In the genomic region with DNA sequence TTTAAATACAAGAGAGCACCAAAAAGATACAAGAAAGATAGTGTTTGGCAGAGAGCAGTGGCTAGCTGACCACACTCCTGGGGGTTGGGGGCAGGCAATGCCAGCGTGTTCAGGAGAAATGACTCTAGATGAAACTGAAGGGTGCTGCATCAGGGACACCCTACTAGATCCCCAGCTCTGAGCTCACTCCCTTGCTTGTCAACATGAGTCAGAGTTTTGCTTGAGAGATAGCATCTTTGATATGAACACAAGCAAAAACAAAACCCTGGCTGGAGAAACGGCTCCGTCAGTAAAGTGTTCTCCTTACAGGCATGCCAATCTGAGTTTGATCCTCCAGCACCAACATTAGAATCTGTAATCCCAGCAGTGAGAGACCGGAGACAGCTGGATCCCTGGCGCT, we compare ENCODE assay signal across 19 mouse cellular contexts.
DNase-seq lines count a peak whose midpoint lies in the region; ATAC-seq lines count a peak whose summit lies in the region.
"Had no signal": no experiment of that assay in that cellular context is flagged by ENCODE, and none has a peak within 500 bp of the region (broad histone marks: within the 10 kb centered on the region; RNA-seq: fewer than 3 reads in every experiment).

No protein-coding gene starts in this region.

- DNase-seq in adrenal gland, adult 8-10 months, result peak; percentile 20
- no peak for DNase-seq in adrenal gland, postnatal 10 days
- DNase-seq in midbrain, embryonic 11.5 days (ENCODE audit: low spot score, missing footprints), result peak; percentile 51
- DNase-seq in adrenal gland, postnatal 36 days, result peak; percentile 10 to 38
- DNase-seq in heart, postnatal 4 days, result no peak
- DNase-seq: forebrain, postnatal 0 days; gastrocnemius, adult 2 months; gastrocnemius, postnatal 14 days; heart, adult 11 months had no signal

- WGBS in midbrain, embryonic 11.5 days, result 88% methylated on average over 5 of the region's 5 CpGs
- WGBS in midbrain, embryonic 13.5 days, result 95% methylated on average over 5 of the region's 5 CpGs

- H3K27me3 ChIP-seq in midbrain, embryonic 11.5 days (ENCODE audit: control insufficient read depth, insufficient read depth, low read length), result no peaks in the 10 kb centered on the region
- H3K27me3 ChIP-seq in midbrain, embryonic 13.5 days, result peaks cover 2% of the 10 kb centered on the region; the same call in 1 of the 2 replicates
- H3K27me3 ChIP-seq: embryonic facial prominence, embryonic 12.5 days; embryonic facial prominence, embryonic 15.5 days; hindbrain, embryonic 13.5 days; intestine, embryonic 15.5 days had no signal

- no peak for ATAC-seq in midbrain, embryonic 11.5 days (ENCODE audit: low FRiP score)
- no peak for ATAC-seq in midbrain, embryonic 13.5 days
- ATAC-seq: CD4-positive, CD25-positive, alpha-beta regulatory T cell, adult 4 months; forebrain, embryonic 14.5 days; forebrain, postnatal 0 days; hindbrain, embryonic 16.5 days; intestine, embryonic 15.5 days had no signal

- no peak overlapping the region for H3K4me2 ChIP-seq in midbrain, embryonic 11.5 days
- H3K4me2 ChIP-seq in midbrain, embryonic 13.5 days (replicated peaks), result no peak overlapping the region
- H3K4me2 ChIP-seq: embryonic facial prominence, embryonic 12.5 days; embryonic facial prominence, embryonic 15.5 days; heart, embryonic 11.5 days; hindbrain, embryonic 13.5 days; intestine, embryonic 15.5 days had no signal

- no peak overlapping the region for H3K27ac ChIP-seq in midbrain, embryonic 11.5 days (ENCODE audit: low read depth, low read length)
- H3K27ac ChIP-seq in midbrain, embryonic 13.5 days, result no peak overlapping the region
- H3K27ac ChIP-seq: embryonic facial prominence, embryonic 12.5 days; embryonic facial prominence, embryonic 15.5 days; gastrocnemius, adult 2 months; hindbrain, embryonic 10.5 days; hindbrain, embryonic 13.5 days; intestine, embryonic 15.5 days had no signal

- no peak overlapping the region for H3K9ac ChIP-seq in midbrain, embryonic 11.5 days (ENCODE audit: low read length)
- no peak overlapping the region for H3K9ac ChIP-seq in midbrain, embryonic 13.5 days (replicated peaks)
- H3K9ac ChIP-seq: embryonic facial prominence, embryonic 12.5 days; embryonic facial prominence, embryonic 15.5 days; forebrain, postnatal 0 days; hindbrain, embryonic 13.5 days; intestine, embryonic 15.5 days had no signal

- no peaks in the 10 kb centered on the region for H3K4me1 ChIP-seq in midbrain, embryonic 11.5 days (ENCODE audit: control insufficient read depth, insufficient read depth, low read length)
- H3K4me1 ChIP-seq in midbrain, embryonic 13.5 days (replicated peaks), result peaks cover 14% of the 10 kb centered on the region
- H3K4me1 ChIP-seq: embryonic facial prominence, embryonic 12.5 days; embryonic facial prominence, embryonic 15.5 days; intestine, embryonic 15.5 days had no signal

- H3K9me3 ChIP-seq in midbrain, embryonic 11.5 days (ENCODE audit: control insufficient read depth, low read length), result no peaks in the 10 kb centered on the region
- H3K9me3 ChIP-seq in midbrain, embryonic 13.5 days, result no peaks in the 10 kb centered on the region
- H3K9me3 ChIP-seq: embryonic facial prominence, embryonic 12.5 days; embryonic facial prominence, embryonic 15.5 days; intestine, embryonic 15.5 days had no signal

- H3K4me3 ChIP-seq in midbrain, embryonic 11.5 days (ENCODE audit: low read depth, low read length), result no peak overlapping the region
- no peak overlapping the region for H3K4me3 ChIP-seq in midbrain, embryonic 13.5 days (replicated peaks)
- H3K4me3 ChIP-seq: embryonic facial prominence, embryonic 12.5 days; embryonic facial prominence, embryonic 15.5 days; gastrocnemius, adult 2 months; hindbrain, embryonic 10.5 days; hindbrain, embryonic 13.5 days; intestine, embryonic 15.5 days had no signal

- H3K36me3 ChIP-seq in midbrain, embryonic 11.5 days (ENCODE audit: control insufficient read depth, insufficient read depth, low read length), result no peaks in the 10 kb centered on the region
- peaks cover 6% of the 10 kb centered on the region; the same call in 1 of the 2 replicates for H3K36me3 ChIP-seq in midbrain, embryonic 13.5 days
- H3K36me3 ChIP-seq: embryonic facial prominence, embryonic 12.5 days; embryonic facial prominence, embryonic 15.5 days; hindbrain, embryonic 10.5 days; hindbrain, embryonic 13.5 days; intestine, embryonic 15.5 days had no signal

Comparison
In these comparisons a context has a peak if more than half of its experiments do, and no peak if none do; other contexts are left out.
1. DNase-seq: peak in adrenal gland, adult 8-10 months (single experiment), midbrain, embryonic 11.5 days (single experiment) and adrenal gland, postnatal 36 days (2 of 2); none in adrenal gland, postnatal 10 days (single experiment) and heart, postnatal 4 days (single experiment).